Mouse (Mus musculus) fat pad, adult 2 months (tissue): ENCODE results near the gene Creb5.
"Not testable (repeated sequence)": the region's sequence is repeated elsewhere in the genome, so short reads cannot be mapped to it uniquely, and the experiment has no call there.

Experiments
- DNase-seq: peaks from one replicate; pipeline ENCODE4 v3.0.0-alpha.2; 2011; ENCODE audit warnings: low read depth, low spot score; ENCODE audit errors: extremely low read depth

Creb5 gene

GRCm38 (mm10) chr6:53319543-53320325 is 32.7 kb downstream of the Creb5 start:
- no peak for DNase-seq

GRCm38 (mm10) chr6:53337398-53337797 is 50.3 kb downstream of the Creb5 start:
- DNase-seq = no peak

- no peak for DNase-seq
Observed at GRCm38 (mm10) chr6:53352311-53352960, 65.4 kb downstream of the Creb5 start.

- DNase-seq = no peak
Observed at GRCm38 (mm10) chr6:53356328-53356727, 69.3 kb downstream of the Creb5 start.

GRCm38 (mm10) chr6:53363535-53363934 is 76.5 kb downstream of the Creb5 start:
- DNase-seq = no peak

- no peak for DNase-seq
Observed at GRCm38 (mm10) chr6:53363981-53364391, 76.9 kb downstream of the Creb5 start.

GRCm38 (mm10) chr6:53369147-53369546 is 82.1 kb downstream of the Creb5 start:
- no peak for DNase-seq

GRCm38 (mm10) chr6:53369928-53370327 is 82.9 kb downstream of the Creb5 start:
- DNase-seq = no peak

GRCm38 (mm10) chr6:53371962-53372361 is 84.9 kb downstream of the Creb5 start:
- DNase-seq = no peak

GRCm38 (mm10) chr6:53374315-53374941 is 87.4 kb downstream of the Creb5 start:
- no peak for DNase-seq

GRCm38 (mm10) chr6:53389277-53389676 is 102.2 kb downstream of the Creb5 start:
- DNase-seq = no peak

- no peak for DNase-seq
Observed at GRCm38 (mm10) chr6:53390413-53390812, 103.3 kb downstream of the Creb5 start.

GRCm38 (mm10) chr6:53394026-53394425 is 107.0 kb downstream of the Creb5 start:
- no peak for DNase-seq

- no peak for DNase-seq
Observed at GRCm38 (mm10) chr6:53395208-53395607, 108.1 kb downstream of the Creb5 start.

- no peak for DNase-seq
Observed at GRCm38 (mm10) chr6:53396421-53396820, 109.4 kb downstream of the Creb5 start.

GRCm38 (mm10) chr6:53397797-53398196 is 110.7 kb downstream of the Creb5 start:
- no peak for DNase-seq

- no peak for DNase-seq
Observed at GRCm38 (mm10) chr6:53398297-53399140, 111.4 kb downstream of the Creb5 start.

GRCm38 (mm10) chr6:53401364-53401763 is 114.3 kb downstream of the Creb5 start:
- DNase-seq = no peak

GRCm38 (mm10) chr6:53402551-53402950 is 115.5 kb downstream of the Creb5 start:
- DNase-seq = not testable (repeated sequence)

- no peak for DNase-seq
Observed at GRCm38 (mm10) chr6:53409183-53409582, 122.1 kb downstream of the Creb5 start.

- no peak for DNase-seq
Observed at GRCm38 (mm10) chr6:53421345-53421744, 134.3 kb downstream of the Creb5 start.
